Mouse (Mus musculus): ENCODE measurements around the gene Ess2.

Gene Ess2

GRCm38 (mm10) chr16:17857157-17857556 is 54.0 kb downstream of the Ess2 start:
- no peak for DNase-seq (ENCODE audit: low spot score in 2 of 2)

GRCm38 (mm10) chr16:17853263-17853662 is 57.9 kb downstream of the Ess2 start:
- DNase-seq (ENCODE audit: low spot score in 2 of 2): no peak

DNA sequence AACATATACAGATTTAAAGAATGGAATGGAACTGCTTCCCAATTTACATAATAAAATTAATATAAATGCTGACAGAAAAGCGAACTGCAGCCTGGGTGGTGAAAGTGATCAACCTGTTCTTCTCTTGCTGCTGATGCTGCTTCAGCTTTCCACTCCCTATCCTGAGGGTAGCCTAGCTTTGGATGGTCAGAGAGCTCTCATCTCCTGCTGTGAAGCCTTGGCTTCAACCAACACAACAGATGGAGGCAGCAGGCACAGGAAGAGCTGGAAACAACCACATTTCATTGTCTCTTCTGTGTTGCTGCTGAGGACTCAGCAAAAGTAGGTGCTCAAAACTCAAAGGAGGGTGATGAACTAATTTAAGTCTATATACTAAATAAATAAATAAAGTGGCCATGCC is 59.3 kb downstream of the Ess2 start:
- DNase-seq (ENCODE audit: low spot score in 2 of 2): no peak

GRCm38 (mm10) chr16:17851331-17851730 is 59.8 kb downstream of the Ess2 start:
- no peak for DNase-seq (ENCODE audit: low spot score in 2 of 2)

Measured in thymus, postnatal 10 days (tissue).